Mouse (Mus musculus) inflammation-experienced regulatory T-cells, adult 6 months (primary cell): Measurements from ENCODE around the gene Ntn1. TPM values are rescaled to one million over a fixed set of nuclear protein-coding genes. Genes with fewer than 3 reads are reported as not detected.

Source experiments
- ATAC-seq: one replicate; pipeline ENCODE4 v1.8.0; 2017
- polyA plus RNA-seq, 3 experiments: library from polyadenylated mRNA; unstranded; fragments of 100-300 nt; shearing (Covaris generic); gene quantifications; one replicate each; pipeline ENCODE4 v1.2.1; 2017

Ntn1 gene
- polyA plus RNA-seq, 3 experiments from 2014 or later, result 0.13 to 0.31 (median 0.18) TPM

- ATAC-seq, result no peak
Measured at GRCm38 (mm10) chr11:68330398-68331116, 70.1 kb downstream of the Ntn1 start.

GRCm38 (mm10) chr11:68324863-68325262, 75.8 kb downstream of the Ntn1 start:
- no peak for ATAC-seq

GRCm38 (mm10) chr11:68321417-68321816, 79.2 kb downstream of the Ntn1 start:
- ATAC-seq, result no peak

- no peak for ATAC-seq
Measured at GRCm38 (mm10) chr11:68315551-68316130, 85.0 kb downstream of the Ntn1 start.

GRCm38 (mm10) chr11:68313861-68314260, 86.8 kb downstream of the Ntn1 start:
- no peak for ATAC-seq

GRCm38 (mm10) chr11:68313065-68313464, 87.6 kb downstream of the Ntn1 start:
- ATAC-seq, result no peak

GRCm38 (mm10) chr11:68308911-68309580, 91.6 kb downstream of the Ntn1 start:
- ATAC-seq, result no peak

GRCm38 (mm10) chr11:68305997-68306396, 94.6 kb downstream of the Ntn1 start:
- ATAC-seq, result no peak

- no peak for ATAC-seq
Measured at GRCm38 (mm10) chr11:68302323-68302722, 98.3 kb downstream of the Ntn1 start.

GRCm38 (mm10) chr11:68301660-68302059, 99.0 kb downstream of the Ntn1 start:
- no peak for ATAC-seq

GRCm38 (mm10) chr11:68295474-68295873, 105.1 kb downstream of the Ntn1 start:
- no peak for ATAC-seq

- no peak for ATAC-seq
Measured at GRCm38 (mm10) chr11:68290631-68291030, 110.0 kb downstream of the Ntn1 start.

- ATAC-seq, result no peak
Measured at GRCm38 (mm10) chr11:68287331-68287730, 113.3 kb downstream of the Ntn1 start.

GRCm38 (mm10) chr11:68286142-68286808, 114.3 kb downstream of the Ntn1 start:
- no peak for ATAC-seq

- no peak for ATAC-seq
Measured at GRCm38 (mm10) chr11:68285754-68286141, 114.9 kb downstream of the Ntn1 start.

GRCm38 (mm10) chr11:68280001-68280510, 120.6 kb downstream of the Ntn1 start:
- no peak for ATAC-seq

- no peak for ATAC-seq
Measured at GRCm38 (mm10) chr11:68276945-68277344, 123.7 kb downstream of the Ntn1 start.

- ATAC-seq, result no peak
Measured at GRCm38 (mm10) chr11:68274331-68274811, 126.3 kb downstream of the Ntn1 start.

- ATAC-seq, result no peak
Measured at GRCm38 (mm10) chr11:68273855-68274254, 126.8 kb downstream of the Ntn1 start.

- ATAC-seq, result peak; percentile 91
Measured at GRCm38 (mm10) chr11:68270730-68271467, 129.7 kb downstream of the Ntn1 start.

GRCm38 (mm10) chr11:68264276-68264675, 136.3 kb downstream of the Ntn1 start:
- no peak for ATAC-seq

GRCm38 (mm10) chr11:68263100-68263499, 137.5 kb downstream of the Ntn1 start:
- ATAC-seq, result no peak
